In genomic region chr5:21556502-21556901, GRCm38 (mm10) we compare ENCODE assay signal across 18 mouse cellular contexts.
"Had no signal": no experiment of that assay in that cellular context is flagged by ENCODE, and none has a peak within 500 bp of the region (broad histone marks: within the 10 kb centered on the region; RNA-seq: fewer than 3 reads in every experiment).

No protein-coding gene starts in this region.

- H3K9me3 ChIP-seq: liver, embryonic 13.5 days; stomach, embryonic 15.5 days had no signal

- H3K36me3 ChIP-seq: liver, embryonic 13.5 days had no signal

- H3K4me3 ChIP-seq: layer of hippocampus, adult 2 months; liver, embryonic 13.5 days; stomach, embryonic 15.5 days had no signal

- H3K27ac ChIP-seq: kidney, postnatal 0 days; layer of hippocampus, adult 2 months; liver, embryonic 13.5 days; stomach, embryonic 15.5 days had no signal

- H3K4me1 ChIP-seq: liver, embryonic 13.5 days; stomach, embryonic 15.5 days had no signal

- ATAC-seq: intestine, postnatal 0 days had no signal

- H3K9ac ChIP-seq: liver, embryonic 13.5 days; stomach, embryonic 15.5 days had no signal

- DNase-seq: kidney, adult 2 months; kidney, postnatal 25 days; layer of hippocampus, adult 9-11 months; liver, embryonic 13.5 days; lung, postnatal 10 days; lung, postnatal 4 days; midbrain, embryonic 14.5 days; retina, postnatal 1 day; right cerebral cortex, postnatal 25 days; spleen, adult 18-20 months; thymus, adult 2 months; thymus, postnatal 14 days; thymus, postnatal 4 days had no signal

- H3K4me2 ChIP-seq: liver, embryonic 13.5 days; midbrain, embryonic 11.5 days; stomach, embryonic 15.5 days had no signal

- H3K27me3 ChIP-seq: liver, embryonic 13.5 days; stomach, embryonic 15.5 days had no signal
